Mouse (Mus musculus) bone marrow macrophage, adult 2 months (primary cell): ENCODE data around the gene Cebpz.

ENCODE experiments used
- CTCF ChIP-seq: IDR thresholded peaks from 2 replicates; pipeline ENCODE4 v1.5.1; 2012; ENCODE audit warnings: low read depth, mild to moderate bottlenecking, low read length, moderate library complexity
- POLR2A ChIP-seq: IDR thresholded peaks from 2 replicates; pipeline ENCODE4 v1.6.1; 2012; ENCODE audit warnings: mild to moderate bottlenecking, low read depth, low read length, borderline replicate concordance

- no peak for TF ChIP-seq POLR2A
- no peak for TF ChIP-seq CTCF
Measured at GRCm38 (mm10) chr17:78935857-78936256, 1.0 kb downstream of the Cebpz start.
